Mouse (Mus musculus) embryo, embryonic 11 days (tissue): ENCODE measurements around the gene Slc7a10.
A peak's percentile ranks its signal among the peaks of the same experiment; 100 is the strongest.

Source experiments
- DNase-seq: peaks from one replicate; pipeline ENCODE4 v3.0.0-alpha.2; 2015

Slc7a10 gene

GRCm38 (mm10) chr7:35185889-35186569 is at the start of gene Slc7a10:
Gene Slc7a10, plus strand, starts transcription at chr7:35186385.
- peak; percentile 29 for DNase-seq

- no peak for DNase-seq
These were observed 48.7 kb upstream of the Slc7a10 start for GRCm38 (mm10) chr7:35137524-35137923.

- no peak for DNase-seq
These were observed 47.7 kb upstream of the Slc7a10 start for GRCm38 (mm10) chr7:35138481-35138880.

GRCm38 (mm10) chr7:35139880-35140279 is 46.3 kb upstream of the Slc7a10 start:
- no peak for DNase-seq

- DNase-seq: no peak
These were observed 44.7 kb upstream of the Slc7a10 start for GRCm38 (mm10) chr7:35141519-35141918.

- DNase-seq: no peak
These were observed 43.7 kb upstream of the Slc7a10 start for GRCm38 (mm10) chr7:35142522-35142921.

GRCm38 (mm10) chr7:35143864-35144618 is 42.1 kb upstream of the Slc7a10 start:
- DNase-seq: no peak

- no peak for DNase-seq
These were observed 41.1 kb upstream of the Slc7a10 start for GRCm38 (mm10) chr7:35145068-35145467.

- no peak for DNase-seq
These were observed 39.9 kb upstream of the Slc7a10 start for GRCm38 (mm10) chr7:35146269-35146668.

GRCm38 (mm10) chr7:35149616-35150433 is 36.4 kb upstream of the Slc7a10 start:
- no peak for DNase-seq

- DNase-seq: no peak
These were observed 35.3 kb upstream of the Slc7a10 start for GRCm38 (mm10) chr7:35150860-35151259.

- DNase-seq: no peak
These were observed 31.7 kb upstream of the Slc7a10 start for GRCm38 (mm10) chr7:35154449-35154848.

- DNase-seq: no peak
These were observed 29.4 kb upstream of the Slc7a10 start for GRCm38 (mm10) chr7:35156561-35157477.

- DNase-seq: no peak
These were observed 28.7 kb upstream of the Slc7a10 start for GRCm38 (mm10) chr7:35157512-35157911.

- no peak for DNase-seq
These were observed 23.7 kb upstream of the Slc7a10 start for GRCm38 (mm10) chr7:35162443-35162842.

- no peak for DNase-seq
These were observed 22.6 kb upstream of the Slc7a10 start for GRCm38 (mm10) chr7:35163600-35163999.

- DNase-seq: no peak
These were observed 22.1 kb upstream of the Slc7a10 start for GRCm38 (mm10) chr7:35164131-35164530.

GRCm38 (mm10) chr7:35166988-35167387 is 19.2 kb upstream of the Slc7a10 start:
- DNase-seq: no peak

- DNase-seq: no peak
These were observed 18.3 kb upstream of the Slc7a10 start for GRCm38 (mm10) chr7:35167925-35168324.

GRCm38 (mm10) chr7:35169341-35169740 is 16.8 kb upstream of the Slc7a10 start:
- DNase-seq: peak; percentile 88

GRCm38 (mm10) chr7:35171867-35172382 is 14.3 kb upstream of the Slc7a10 start:
- DNase-seq: peak; percentile 89

GRCm38 (mm10) chr7:35172519-35172918 is 13.7 kb upstream of the Slc7a10 start:
- DNase-seq: no peak
